ENCODE assay signal across 23 mouse cellular contexts in the genomic region with DNA sequence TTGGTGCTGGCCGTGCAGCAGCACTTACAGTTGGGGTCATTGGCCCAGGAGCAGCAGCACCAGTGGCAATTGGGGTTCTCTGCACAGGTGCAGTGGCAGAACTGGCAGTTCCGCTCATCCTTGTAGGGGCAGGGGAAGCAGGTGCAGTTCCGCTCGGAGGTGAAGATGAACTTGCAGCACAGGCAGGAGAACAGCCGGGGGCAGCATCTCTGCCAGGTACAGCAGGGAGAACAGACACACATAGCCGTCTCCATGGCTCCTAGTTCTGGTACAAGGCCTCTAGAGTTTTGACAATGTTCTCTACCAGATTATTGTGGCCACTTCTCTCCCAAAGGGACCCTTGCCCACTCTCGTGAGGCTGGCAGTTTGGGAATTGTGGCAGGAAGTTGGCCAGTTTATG. TPM values are rescaled to one million over a fixed set of nuclear protein-coding genes. Genes with fewer than 3 reads are reported as not detected.
DNase-seq lines count a peak whose midpoint lies in the region; ATAC-seq and TF ChIP-seq lines count a peak whose summit lies in the region.
"Had no signal": no experiment of that assay in that cellular context is flagged by ENCODE, and none has a peak within 500 bp of the region (broad histone marks: within the 10 kb centered on the region; RNA-seq: fewer than 3 reads in every experiment).

A gene (minus strand): TSS at position 368 of the 400 bp plus-strand sequence.

- H3K4me3 ChIP-seq in testis, adult 2 months (ENCODE audit: control insufficient read depth, low read depth, low read length) = peak within 1 kb of the TSS; percentile 76
- H3K4me3 ChIP-seq: embryonic facial prominence, embryonic 13.5 days; embryonic facial prominence, embryonic 15.5 days; erythroblast, embryonic 14.5 days; forebrain, embryonic 10.5 days; forebrain, embryonic 12.5 days; gastrocnemius, adult 2 months had no signal

- H3K27ac ChIP-seq in testis, adult 2 months (ENCODE audit: control insufficient read depth, insufficient read depth, low read depth, low read length) = no peak within 1 kb of the TSS
- H3K27ac ChIP-seq: embryonic facial prominence, embryonic 13.5 days; embryonic facial prominence, embryonic 15.5 days; forebrain, embryonic 10.5 days; forebrain, embryonic 12.5 days; gastrocnemius, adult 2 months had no signal

- no peaks in the 10 kb centered on the region for H3K36me3 ChIP-seq in testis, adult 2 months (ENCODE audit: control insufficient read depth, insufficient read depth, low read length)
- H3K36me3 ChIP-seq: embryonic facial prominence, embryonic 13.5 days; embryonic facial prominence, embryonic 15.5 days; forebrain, embryonic 10.5 days; forebrain, embryonic 12.5 days had no signal

- no peak for ATAC-seq in cerebellum, adult (ENCODE audit: insufficient number of reproducible peaks, low FRiP score, low TSS enrichment)
- ATAC-seq: forebrain, embryonic 14.5 days; forebrain, embryonic 16.5 days had no signal

- TF ChIP-seq POLR2A in testis, adult 2 months (IDR thresholded peaks at IDR 0.05; ENCODE audit: control insufficient read depth, low read depth, low read length) = no peak; the same call in 1 of the 2 replicates

- peak; percentile 5 for DNase-seq in cerebellum, adult 9-11 months
- peak; percentile 44 to 61 for DNase-seq in cerebellum, postnatal 14 days
- no peak for DNase-seq in cerebellum, adult 8-10 months
- no peak for DNase-seq in testis, postnatal 14 days (ENCODE audit: low spot score)
- peak; percentile 10 to 12 for DNase-seq in cerebellum, postnatal 36 days
- DNase-seq in lung, postnatal 10 days = no peak
- DNase-seq: adrenal gland, adult 2 months; adrenal gland, postnatal 10 days; adrenal gland, postnatal 25 days; embryo, embryonic 11 days; gastrocnemius, adult 2 months had no signal

- peaks cover 3% of the 10 kb centered on the region; the same call in 1 of the 2 replicates for H3K4me1 ChIP-seq in testis, adult 2 months (ENCODE audit: control insufficient read depth, insufficient read depth, low read length)
- H3K4me1 ChIP-seq: embryonic facial prominence, embryonic 13.5 days; embryonic facial prominence, embryonic 15.5 days; forebrain, embryonic 10.5 days; forebrain, embryonic 12.5 days had no signal

- no peak for TF ChIP-seq CTCF in testis, adult 2 months (IDR thresholded peaks at IDR 0.05; ENCODE audit: control insufficient read depth, insufficient read depth, insufficient replicate concordance, low read depth, low read length)

- no peaks in the 10 kb centered on the region for H3K27me3 ChIP-seq in testis, adult 2 months (ENCODE audit: control insufficient read depth, insufficient read depth, low read length)
- H3K27me3 ChIP-seq: embryonic facial prominence, embryonic 13.5 days; embryonic facial prominence, embryonic 15.5 days; forebrain, embryonic 12.5 days had no signal

RNA-seq across cellular contexts. Expression of the gene that starts here (rescaled TPM):
- 53.7 and 55.7 TPM in 2 replicates for polyA plus RNA-seq in testis, adult 2 months (2012; rRNA removed)
- polyA plus RNA-seq: adrenal gland, adult 2 months; C2C12; embryonic facial prominence, embryonic 11.5 days; embryonic facial prominence, embryonic 13.5 days; embryonic facial prominence, embryonic 15.5 days; erythroblast, embryonic 14.5 days; forebrain, embryonic 10.5 days; forebrain, embryonic 12.5 days; forebrain, embryonic 14.5 days; forebrain, embryonic 16.5 days; frontal cortex, adult 2 months had no signal

Comparison
In these comparisons a context has a peak if more than half of its experiments do, and no peak if none do; other contexts are left out.
1. DNase-seq: peak in cerebellum, adult 9-11 months (single experiment), cerebellum, postnatal 14 days (2 of 2) and cerebellum, postnatal 36 days (2 of 2); none in cerebellum, adult 8-10 months (single experiment), testis, postnatal 14 days (single experiment) and lung, postnatal 10 days (single experiment).